Mouse (Mus musculus): Measurements from ENCODE around the gene Ikbip. TPM values are rescaled to one million over a fixed set of nuclear protein-coding genes. Genes with fewer than 3 reads are reported as not detected.

The Ikbip gene
- polyA plus RNA-seq, 1 experiment from 2014 or later = 27.2 TPM

DNA sequence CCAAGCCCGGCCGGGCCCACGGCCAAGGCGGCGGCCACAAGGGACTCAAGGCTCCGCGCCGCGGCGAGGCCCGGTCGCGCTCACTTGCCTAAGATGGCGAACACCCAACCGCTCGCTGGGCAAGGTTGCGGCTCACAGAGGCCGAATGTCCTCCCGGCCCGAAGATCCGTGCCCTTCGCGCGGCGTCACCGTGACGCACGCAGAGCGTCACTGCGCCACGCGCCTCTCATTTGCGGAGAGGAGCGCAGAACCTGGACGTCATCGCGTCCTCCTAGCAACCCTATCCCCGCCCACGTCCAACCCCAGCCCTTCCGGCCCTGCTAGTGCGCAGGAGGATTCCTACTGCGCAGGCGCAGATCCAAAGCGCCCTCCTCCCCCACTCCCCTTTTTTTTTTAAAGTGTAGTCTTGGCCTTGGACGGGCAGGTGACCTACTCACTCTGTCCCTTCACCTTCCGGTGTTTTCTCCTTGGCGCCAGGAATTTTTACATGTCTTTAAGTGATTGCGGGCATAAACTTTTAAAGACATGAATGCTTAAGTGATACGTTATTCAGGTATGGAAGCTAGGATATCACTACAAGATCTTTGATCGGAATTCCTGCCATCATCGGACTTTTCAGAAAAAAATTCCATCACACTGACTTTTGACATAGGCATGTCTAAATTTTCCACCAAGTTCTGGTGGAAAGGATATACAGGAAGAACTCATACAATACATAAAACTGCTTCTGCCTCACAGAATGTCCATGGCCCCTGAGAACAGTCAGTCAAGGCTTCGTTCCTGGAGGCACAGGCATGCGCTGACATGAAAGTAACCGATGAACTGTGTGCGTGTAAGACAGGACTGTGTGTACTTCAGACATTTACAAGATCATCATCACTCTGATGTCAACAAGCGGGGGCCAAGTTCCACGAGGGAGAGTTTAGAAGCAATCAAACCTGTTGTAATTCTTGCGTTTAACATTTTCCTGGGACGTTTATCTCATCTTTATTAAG lies 41.4 kb downstream of the Ikbip start, which contains the start of gene Slc25a3:
Slc25a3 (minus strand) TSS at position 232 of the 995 bp plus-strand sequence.
- H3K27ac ChIP-seq = peak within 1 kb of the TSS; percentile 81
- peaks cover 16% of the 10 kb centered on the region; the same call in 1 of the 2 replicates for H3K4me1 ChIP-seq
- H3K9ac ChIP-seq = peak within 1 kb of the TSS; percentile 98
- peak; percentile 100 for ATAC-seq (ENCODE audit: low FRiP score, low read depth)
- WGBS = 15% methylated on average over 59 of the region's 59 CpGs
- H3K9me3 ChIP-seq = no peaks in the 10 kb centered on the region
- no peaks in the 10 kb centered on the region for H3K27me3 ChIP-seq (replicated peaks)
- peaks cover 24% of the 10 kb centered on the region for H3K36me3 ChIP-seq
- peak within 1 kb of the TSS; percentile 98 for H3K4me3 ChIP-seq
- H3K4me2 ChIP-seq (replicated peaks) = peak within 1 kb of the TSS; percentile 82

DNA sequence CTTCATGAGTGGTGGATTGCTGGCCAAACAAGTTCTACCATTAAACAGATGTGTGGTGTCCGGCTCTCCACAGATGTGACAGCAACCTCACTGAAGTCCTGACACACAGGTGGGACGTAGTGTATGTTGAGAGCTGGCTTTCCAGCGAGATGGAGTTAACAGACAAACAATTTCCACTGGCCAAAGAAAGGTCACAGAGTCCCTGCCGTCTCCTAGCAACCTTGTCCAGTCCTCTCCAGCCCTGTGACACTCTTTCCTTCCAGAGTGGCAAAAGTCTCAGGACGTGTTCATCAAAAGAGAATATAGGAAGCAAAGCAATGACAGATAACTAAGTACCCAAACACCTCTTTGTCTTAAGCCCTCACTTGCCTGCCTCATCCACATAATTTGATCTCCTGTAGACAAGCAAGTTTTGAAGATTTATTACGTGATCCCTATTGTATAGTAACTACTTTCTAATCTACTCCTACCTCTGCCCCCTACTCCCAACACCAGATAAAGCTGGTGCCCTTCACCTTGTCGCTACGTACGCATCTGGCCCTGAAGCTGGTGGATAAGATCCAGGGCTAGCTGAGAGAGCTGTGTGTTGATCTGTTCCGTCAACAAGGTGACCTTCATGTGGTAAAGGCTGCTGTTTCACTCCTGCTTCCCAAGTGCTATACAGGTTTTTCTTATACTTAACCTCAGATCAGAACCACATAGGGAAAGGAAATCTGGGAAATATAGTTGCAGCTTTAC lies 44.0 kb downstream of the Ikbip start:
- Histone ChIP-seq H3K9ac (no peak overlapping the region), H3K27ac (no peak overlapping the region), H3K9me3 (no peaks in the 10 kb centered on the region), H3K36me3 (peaks cover 4% of the 10 kb centered on the region; the same call in 1 of the 2 replicates), H3K4me3 (no peak overlapping the region), H3K27me3 (replicated peaks) (no peaks in the 10 kb centered on the region), H3K4me1 (peaks cover 15% of the 10 kb centered on the region; the same call in 1 of the 2 replicates), H3K4me2 (replicated peaks) (no peak overlapping the region)
- 77% methylated on average over 10 of the region's 10 CpGs for WGBS
- ATAC-seq (ENCODE audit: low FRiP score, low read depth) = no peak

DNA sequence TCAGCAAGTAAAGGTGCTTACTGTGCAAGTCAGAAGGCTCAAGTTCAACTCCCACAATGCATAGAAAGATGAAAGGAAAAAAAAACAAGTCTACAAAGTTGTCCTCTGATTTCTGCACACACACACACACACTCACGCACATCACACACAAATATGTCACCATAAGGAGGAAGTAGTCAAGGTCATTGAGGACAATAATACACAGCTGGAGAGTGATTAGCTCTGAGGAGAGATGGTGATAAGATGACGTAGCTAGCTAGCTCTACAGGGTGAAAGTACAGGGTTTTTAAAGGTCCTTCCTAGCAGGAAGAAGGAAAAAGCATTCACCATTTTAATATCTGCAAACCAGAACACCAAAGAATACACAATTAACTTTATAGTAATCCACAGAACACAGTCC lies 44.7 kb downstream of the Ikbip start:
- Histone ChIP-seq H3K4me3 (no peak overlapping the region), H3K4me1 (peaks cover 9% of the 10 kb centered on the region; the same call in 1 of the 2 replicates), H3K27ac (no peak overlapping the region), H3K27me3 (replicated peaks) (no peaks in the 10 kb centered on the region), H3K4me2 (replicated peaks) (no peak overlapping the region), H3K9me3 (no peaks in the 10 kb centered on the region), H3K36me3 (no peaks in the 10 kb centered on the region), H3K9ac (no peak overlapping the region)
- WGBS = 87% methylated on average over 2 of the region's 2 CpGs
- ATAC-seq (ENCODE audit: low FRiP score, low read depth) = no peak

DNA sequence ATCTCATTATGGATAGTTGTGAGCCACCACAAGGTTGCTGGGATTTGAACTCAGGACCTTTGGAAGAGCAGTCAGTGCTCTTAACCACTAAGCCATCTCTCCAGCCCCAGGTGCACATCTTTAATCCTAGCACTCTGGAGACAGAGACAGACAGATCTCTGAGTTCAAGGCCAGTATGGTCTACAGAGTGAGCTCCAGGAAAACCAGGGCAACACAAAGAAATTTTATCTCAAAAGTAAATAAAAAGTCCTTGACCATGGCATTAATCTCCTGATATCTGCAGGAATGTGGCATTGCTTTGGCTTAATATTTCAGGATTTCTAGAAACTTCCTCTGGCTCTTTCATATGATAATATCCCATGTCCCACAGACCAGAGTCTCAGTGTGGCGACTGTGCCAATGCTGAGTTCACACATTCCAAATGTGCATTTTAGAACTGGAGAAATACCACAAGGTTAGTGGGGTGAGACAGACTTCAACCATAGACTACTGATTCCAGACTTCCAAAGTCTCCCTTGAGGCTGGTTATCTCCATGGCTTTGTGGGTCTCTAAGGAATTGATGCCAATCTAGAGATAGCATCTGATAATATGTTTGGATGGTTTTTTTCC lies 45.9 kb downstream of the Ikbip start:
- Histone ChIP-seq H3K9me3 (no peaks in the 10 kb centered on the region), H3K9ac (no peak overlapping the region), H3K4me3 (no peak overlapping the region), H3K27me3 (replicated peaks) (no peaks in the 10 kb centered on the region), H3K36me3 (no peaks in the 10 kb centered on the region), H3K4me1 (no peaks in the 10 kb centered on the region), H3K27ac (no peak overlapping the region), H3K4me2 (replicated peaks) (no peak overlapping the region)
- no peak for ATAC-seq (ENCODE audit: low FRiP score, low read depth)
- WGBS = 74% methylated on average over 1 of the region's 1 CpGs

DNA sequence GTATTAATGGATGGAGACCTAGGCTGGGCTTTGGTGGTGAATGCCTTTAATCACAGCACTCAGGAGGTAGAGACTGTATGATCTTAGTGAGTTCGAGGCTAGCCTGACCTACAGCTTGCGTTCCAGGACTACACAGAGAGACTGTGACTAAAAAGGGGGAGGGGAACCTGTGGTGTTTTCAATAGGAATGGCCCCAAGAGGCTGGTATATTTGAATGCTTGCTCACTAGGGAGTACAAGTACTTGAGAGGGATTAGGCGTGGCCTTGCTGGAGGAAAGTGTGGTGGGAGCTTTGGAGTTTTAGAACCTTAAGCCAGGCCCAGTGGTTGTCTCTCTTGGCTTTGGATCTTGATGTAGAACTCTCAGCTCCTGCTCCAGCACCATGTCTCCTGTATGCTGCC lies 48.1 kb downstream of the Ikbip start:
- no peak overlapping the region for H3K4me3 ChIP-seq
- no peak overlapping the region for H3K9ac ChIP-seq
- H3K36me3 ChIP-seq = no peaks in the 10 kb centered on the region
- no peaks in the 10 kb centered on the region for H3K9me3 ChIP-seq
- no peaks in the 10 kb centered on the region for H3K27me3 ChIP-seq (replicated peaks)
- no peak overlapping the region for H3K4me2 ChIP-seq (replicated peaks)
- no peak overlapping the region for H3K27ac ChIP-seq
- WGBS = 89% methylated on average over 3 of the region's 3 CpGs
- H3K4me1 ChIP-seq = no peaks in the 10 kb centered on the region
- ATAC-seq (ENCODE audit: low FRiP score, low read depth) = no peak

DNA sequence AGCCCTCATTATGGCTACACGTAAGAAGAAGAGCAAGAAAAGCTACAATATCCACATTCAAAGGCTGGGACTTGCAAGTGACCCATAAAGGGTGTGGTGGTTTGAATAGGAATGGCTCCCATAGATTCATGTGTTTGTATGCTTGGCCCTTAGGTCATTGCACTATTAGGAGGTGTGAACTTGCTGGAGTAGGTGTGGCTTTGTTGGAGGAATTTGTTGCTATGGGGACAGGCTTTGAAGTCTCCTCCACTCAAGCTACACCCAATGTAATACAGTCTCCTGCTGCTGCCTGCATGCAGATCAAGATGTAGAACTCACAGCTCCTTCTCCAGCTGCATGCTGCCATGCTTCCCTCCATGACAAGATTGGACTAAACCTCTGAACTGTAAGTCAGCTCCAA lies 48.8 kb downstream of the Ikbip start:
- Histone ChIP-seq H3K27me3 (replicated peaks) (no peaks in the 10 kb centered on the region), H3K9ac (no peak overlapping the region), H3K4me2 (replicated peaks) (no peak overlapping the region), H3K27ac (no peak overlapping the region), H3K4me1 (no peaks in the 10 kb centered on the region), H3K36me3 (no peaks in the 10 kb centered on the region), H3K4me3 (no peak overlapping the region), H3K9me3 (no peaks in the 10 kb centered on the region)
- no peak for ATAC-seq (ENCODE audit: low FRiP score, low read depth)
- 80% methylated on average over 1 of the region's 1 CpGs for WGBS

DNA sequence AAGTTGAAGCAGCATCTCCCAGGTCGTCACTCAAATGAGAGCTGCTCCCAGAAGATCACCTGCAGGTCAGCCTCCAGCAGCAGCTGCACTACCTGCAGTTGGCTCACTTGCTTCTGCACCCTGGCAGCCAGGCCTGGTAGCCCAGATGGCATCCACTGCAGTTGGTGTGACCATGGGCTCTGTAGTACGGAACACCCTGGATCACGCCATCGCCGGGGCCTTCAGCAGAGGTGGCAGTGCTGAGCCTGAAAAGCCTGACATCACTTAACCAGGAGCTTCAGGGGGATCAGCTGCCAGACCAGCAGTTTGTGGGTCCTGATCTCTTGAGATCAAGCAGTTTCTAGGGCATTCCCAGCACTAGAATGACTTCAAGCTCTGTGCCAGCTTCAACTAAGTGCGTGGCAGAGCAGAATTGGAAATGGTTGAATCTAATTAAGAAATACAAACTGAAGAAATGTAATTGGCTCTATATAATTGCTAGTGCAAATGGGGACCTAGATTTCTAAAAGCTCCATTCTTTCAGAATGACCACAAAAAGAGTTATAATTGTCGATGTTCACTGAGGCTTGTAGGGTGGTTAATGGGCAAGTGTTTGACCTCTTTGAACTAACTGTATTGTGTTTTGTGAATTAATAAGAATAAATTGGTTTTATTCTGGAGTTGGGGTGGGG lies 52.7 kb downstream of the Ikbip start:
- Histone ChIP-seq H3K9ac (no peak overlapping the region), H3K4me2 (replicated peaks) (no peak overlapping the region), H3K36me3 (no peaks in the 10 kb centered on the region), H3K4me1 (no peaks in the 10 kb centered on the region), H3K27ac (no peak overlapping the region), H3K9me3 (no peaks in the 10 kb centered on the region), H3K4me3 (no peak overlapping the region), H3K27me3 (replicated peaks) (no peaks in the 10 kb centered on the region)
- 86% methylated on average over 7 of the region's 7 CpGs for WGBS
- ATAC-seq (ENCODE audit: low FRiP score, low read depth) = no peak

DNA sequence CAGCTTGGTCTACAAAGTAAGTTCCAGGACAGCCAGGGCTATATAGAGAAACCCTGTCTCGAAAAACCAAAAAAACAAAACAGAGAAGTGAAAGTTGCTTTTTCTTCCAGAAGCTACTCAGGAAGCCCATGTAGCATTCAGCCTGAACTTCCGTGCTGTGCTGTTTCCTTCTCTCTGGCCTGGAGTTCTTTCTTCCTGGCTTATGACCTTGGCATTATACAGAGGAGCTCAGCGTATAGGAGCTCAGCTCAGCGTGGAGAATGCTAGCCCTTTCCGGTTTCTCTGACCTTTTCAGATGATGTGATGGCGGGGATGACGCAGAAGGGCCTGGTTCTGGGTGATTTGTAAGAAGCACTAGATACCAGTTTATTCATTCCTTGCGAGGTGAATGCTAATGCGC lies 54.7 kb downstream of the Ikbip start:
- Histone ChIP-seq H3K36me3 (no peaks in the 10 kb centered on the region), H3K4me3 (no peak overlapping the region), H3K4me2 (replicated peaks) (no peak overlapping the region), H3K9ac (no peak overlapping the region), H3K27ac (no peak overlapping the region), H3K9me3 (no peaks in the 10 kb centered on the region), H3K4me1 (no peaks in the 10 kb centered on the region), H3K27me3 (replicated peaks) (no peaks in the 10 kb centered on the region)
- WGBS = 71% methylated on average over 9 of the region's 9 CpGs
- ATAC-seq (ENCODE audit: low FRiP score, low read depth) = no peak

DNA sequence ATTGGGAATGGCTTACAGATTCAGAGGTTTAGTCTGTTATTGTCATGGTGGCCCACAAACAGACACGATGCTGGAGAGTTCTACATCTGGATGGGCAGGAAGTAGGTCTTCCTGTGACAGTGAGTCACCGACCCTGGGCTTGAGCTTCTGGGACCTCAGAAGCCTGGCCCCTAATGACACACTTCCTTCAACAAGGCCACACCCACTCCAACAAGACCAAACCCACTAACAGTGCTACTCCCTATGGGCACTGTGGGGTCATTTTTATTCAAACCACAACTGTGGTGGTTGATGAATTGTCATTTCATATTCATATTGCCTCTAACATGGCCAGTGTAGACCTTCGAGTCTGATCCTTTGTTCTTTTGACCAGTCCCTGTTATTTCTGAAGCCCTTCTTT lies 55.6 kb downstream of the Ikbip start:
- Histone ChIP-seq H3K9ac (no peak overlapping the region), H3K36me3 (no peaks in the 10 kb centered on the region), H3K4me1 (no peaks in the 10 kb centered on the region), H3K4me2 (replicated peaks) (no peak overlapping the region), H3K9me3 (no peaks in the 10 kb centered on the region), H3K4me3 (no peak overlapping the region), H3K27me3 (replicated peaks) (no peaks in the 10 kb centered on the region), H3K27ac (no peak overlapping the region)
- WGBS = 86% methylated on average over 3 of the region's 3 CpGs
- ATAC-seq (ENCODE audit: low FRiP score, low read depth) = no peak

DNA sequence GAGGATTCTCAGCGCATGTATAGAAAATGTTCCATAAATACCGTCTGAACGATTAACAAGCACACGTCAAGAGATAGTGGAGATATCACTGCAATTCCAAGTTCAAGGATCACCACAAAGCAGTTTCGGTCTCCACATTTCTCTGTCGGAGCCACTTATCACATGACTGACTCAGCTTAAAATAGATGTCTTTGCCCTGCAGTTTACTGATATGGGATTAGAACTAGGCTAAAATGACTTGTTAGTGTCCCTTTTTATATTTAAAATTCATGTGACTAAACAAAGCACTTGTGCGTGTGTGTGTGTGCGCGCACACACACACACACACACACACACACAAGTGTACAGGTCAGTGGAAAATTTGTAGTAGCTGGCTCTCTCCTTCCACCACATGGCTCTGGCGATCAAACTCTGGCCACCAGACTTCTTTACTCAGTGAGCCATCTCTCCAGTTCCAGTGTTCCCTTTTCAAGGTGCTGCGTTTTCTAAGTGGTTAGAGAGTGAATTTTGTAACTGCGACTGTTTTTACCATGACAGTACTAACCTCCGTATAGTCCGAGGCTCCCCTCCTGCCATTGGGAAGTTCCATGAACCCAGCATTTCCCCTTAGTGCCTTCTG lies 56.5 kb downstream of the Ikbip start:
- Histone ChIP-seq H3K9me3 (no peaks in the 10 kb centered on the region), H3K4me2 (replicated peaks) (no peak overlapping the region), H3K4me1 (no peaks in the 10 kb centered on the region), H3K27ac (no peak overlapping the region), H3K4me3 (no peak overlapping the region), H3K27me3 (replicated peaks) (no peaks in the 10 kb centered on the region), H3K36me3 (no peaks in the 10 kb centered on the region), H3K9ac (no peak overlapping the region)
- WGBS = 96% methylated on average over 14 of the region's 14 CpGs
- ATAC-seq (ENCODE audit: low FRiP score, low read depth) = no peak

DNA sequence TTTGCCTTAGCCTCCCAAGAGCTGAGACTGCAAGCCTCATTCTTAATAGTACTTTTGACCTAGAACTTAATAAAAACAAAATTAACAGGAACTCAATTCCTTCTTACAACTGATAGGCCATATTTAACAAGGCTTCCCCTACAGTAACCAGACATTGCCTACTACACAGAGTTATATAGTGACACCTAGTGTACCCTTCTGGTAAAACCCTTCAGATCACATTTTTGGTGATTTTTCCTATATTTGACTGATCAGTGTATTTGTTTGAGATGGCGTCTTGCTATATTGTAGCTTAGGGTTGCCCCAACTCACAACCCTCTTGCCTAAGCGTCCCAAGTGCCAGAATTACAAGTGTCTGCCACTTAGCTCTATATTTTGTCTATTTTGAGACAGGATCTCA lies 58.8 kb downstream of the Ikbip start:
- peak; percentile 33; the same call in 1 of the 2 replicates for ATAC-seq (ENCODE audit: low FRiP score, low read depth)
- 42% methylated on average over 2 of the region's 2 CpGs for WGBS

More for the DNA sequence above, 58.8 kb downstream of the Ikbip start:
- H3K27me3 ChIP-seq (replicated peaks) = no peaks in the 10 kb centered on the region
- H3K9me3 ChIP-seq = no peaks in the 10 kb centered on the region
- H3K4me1 ChIP-seq = no peaks in the 10 kb centered on the region
- H3K36me3 ChIP-seq = peaks cover 15% of the 10 kb centered on the region
- no peak overlapping the region for H3K9ac ChIP-seq
- no peak overlapping the region for H3K4me2 ChIP-seq (replicated peaks)
- no peak overlapping the region for H3K4me3 ChIP-seq
- no peak overlapping the region for H3K27ac ChIP-seq
